Mouse (Mus musculus): ENCODE measurements at regions not wholly inside any gene's neighbourhood (a gene's known extent, or its start where the extent isn't known, plus 50 kb on each side); places are given as distances from the start of the nearest gene placed in this dataset.

DNA sequence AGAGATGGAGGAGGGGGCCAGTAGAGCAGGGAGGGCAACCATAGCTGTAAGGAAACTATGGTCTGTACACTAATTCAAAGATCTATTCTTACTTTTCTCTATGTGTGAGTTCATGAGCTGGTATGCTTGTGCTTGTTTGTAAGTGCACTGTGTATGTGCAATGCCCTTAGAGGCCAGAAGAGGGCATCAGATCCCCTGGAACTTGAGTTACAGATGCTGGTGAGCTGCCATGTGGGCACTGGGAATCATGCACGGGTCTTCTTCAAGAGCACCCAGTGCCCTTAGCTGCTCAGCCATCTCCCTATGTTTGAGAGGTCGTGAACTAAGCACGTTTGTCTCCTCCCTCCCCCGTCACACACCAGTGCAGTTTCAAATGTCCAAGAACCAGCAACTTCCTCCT lies 68.9 kb downstream of the Tbx3 start:
- Histone ChIP-seq H3K27ac (no peak overlapping the region), H3K36me3 (replicated peaks) (no peaks in the 10 kb centered on the region), H3K4me3 (no peak overlapping the region), H3K9me3 (no peaks in the 10 kb centered on the region), H3K4me1 (no peaks in the 10 kb centered on the region), H3K4me2 (no peak overlapping the region), H3K27me3 (replicated peaks) (peaks cover 7% of the 10 kb centered on the region), H3K9ac (no peak overlapping the region)
- 75% methylated on average over 4 of the region's 4 CpGs for WGBS
- ATAC-seq (replicated peaks): no peak

DNA sequence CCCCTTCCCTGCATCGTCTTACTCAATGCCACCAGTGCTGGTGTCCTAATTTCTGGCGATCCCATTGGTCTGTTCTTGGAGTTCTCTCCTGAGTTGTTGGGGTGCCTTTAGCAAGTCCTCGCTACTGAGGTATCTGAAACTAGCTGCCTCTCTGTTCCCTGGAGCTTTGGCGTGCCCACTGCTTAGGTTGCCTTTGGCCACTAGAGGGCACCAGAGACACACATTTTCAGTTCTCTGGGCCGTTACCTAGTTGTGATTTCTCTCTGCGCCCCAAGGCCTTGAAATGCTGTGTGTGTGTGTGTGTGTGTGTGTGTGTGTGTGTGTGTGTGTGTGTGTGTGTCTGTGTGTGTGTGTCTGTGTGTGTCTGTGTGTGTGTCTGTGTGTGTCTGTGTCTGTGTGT lies 70.6 kb downstream of the Tbx3 start:
- 8% methylated on average over 6 of the region's 6 CpGs for WGBS

DNA sequence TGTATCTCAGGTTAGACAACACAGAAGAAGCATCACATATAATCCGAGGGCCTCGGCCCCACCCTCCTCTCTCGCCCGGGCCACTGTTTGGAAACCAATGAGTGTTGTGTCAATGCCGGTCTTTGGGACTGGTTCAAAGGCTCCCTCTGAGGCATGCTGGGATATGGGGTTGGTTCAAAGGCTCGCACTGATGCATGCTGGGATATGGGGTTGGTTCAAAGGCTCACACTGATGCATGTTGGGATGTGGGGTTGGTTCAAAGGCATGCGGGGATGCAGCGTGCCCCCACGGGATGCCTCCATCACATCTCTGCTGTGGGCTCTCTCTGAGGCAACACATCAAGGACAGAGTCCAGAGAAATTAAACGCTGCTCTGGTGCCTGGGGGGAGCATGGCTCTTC lies 73.3 kb downstream of the Tbx3 start:
- no peaks in the 10 kb centered on the region for H3K9me3 ChIP-seq
- no peak overlapping the region for H3K27ac ChIP-seq
- peaks cover 22% of the 10 kb centered on the region for H3K27me3 ChIP-seq (replicated peaks)
- H3K4me1 ChIP-seq: peaks cover 4% of the 10 kb centered on the region; the same call in 1 of the 2 replicates
- no peak overlapping the region for H3K4me3 ChIP-seq
- no peak overlapping the region for H3K4me2 ChIP-seq
- ATAC-seq (replicated peaks): no peak
- WGBS: 79% methylated on average over 10 of the region's 10 CpGs
- no peaks in the 10 kb centered on the region for H3K36me3 ChIP-seq (replicated peaks)
- no peak overlapping the region for H3K9ac ChIP-seq

More for the DNA sequence above, 70.6 kb downstream of the Tbx3 start:
- peaks cover 7% of the 10 kb centered on the region for H3K27me3 ChIP-seq (replicated peaks)
- no peak overlapping the region for H3K27ac ChIP-seq
- H3K4me2 ChIP-seq: no peak overlapping the region
- no peak overlapping the region for H3K9ac ChIP-seq
- ATAC-seq (replicated peaks): no peak
- no peaks in the 10 kb centered on the region for H3K36me3 ChIP-seq (replicated peaks)
- H3K4me1 ChIP-seq: no peaks in the 10 kb centered on the region
- no peak overlapping the region for H3K4me3 ChIP-seq
- no peaks in the 10 kb centered on the region for H3K9me3 ChIP-seq

DNA sequence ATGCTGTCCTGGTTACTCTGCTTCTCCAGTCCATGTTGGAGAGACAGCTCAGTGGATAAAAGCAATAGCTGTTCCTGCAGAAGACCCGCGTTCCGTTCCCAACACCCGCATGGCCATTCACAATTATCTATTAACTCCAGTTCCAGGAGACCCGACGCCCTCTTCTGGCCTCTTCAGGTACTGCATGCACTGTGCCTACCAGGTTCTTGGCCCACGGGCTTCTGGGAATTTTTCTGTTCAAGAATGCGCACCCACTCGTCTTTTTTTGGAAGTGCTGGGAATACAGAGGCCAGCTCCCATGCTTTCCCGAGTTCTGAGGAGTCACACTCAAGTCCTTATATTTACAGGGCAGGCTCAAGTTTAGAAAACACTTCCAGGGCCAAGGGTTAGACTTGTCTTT lies 76.6 kb downstream of the Tbx3 start:
- Histone ChIP-seq H3K27me3 (replicated peaks) (peaks cover 36% of the 10 kb centered on the region), H3K4me2 (no peak overlapping the region), H3K9me3 (no peaks in the 10 kb centered on the region), H3K27ac (no peak overlapping the region), H3K4me3 (no peak overlapping the region), H3K36me3 (replicated peaks) (no peaks in the 10 kb centered on the region), H3K9ac (no peak overlapping the region), H3K4me1 (peaks cover 6% of the 10 kb centered on the region; the same call in 1 of the 2 replicates)
- WGBS: 70% methylated on average over 10 of the region's 10 CpGs
- no peak for ATAC-seq (replicated peaks)

DNA sequence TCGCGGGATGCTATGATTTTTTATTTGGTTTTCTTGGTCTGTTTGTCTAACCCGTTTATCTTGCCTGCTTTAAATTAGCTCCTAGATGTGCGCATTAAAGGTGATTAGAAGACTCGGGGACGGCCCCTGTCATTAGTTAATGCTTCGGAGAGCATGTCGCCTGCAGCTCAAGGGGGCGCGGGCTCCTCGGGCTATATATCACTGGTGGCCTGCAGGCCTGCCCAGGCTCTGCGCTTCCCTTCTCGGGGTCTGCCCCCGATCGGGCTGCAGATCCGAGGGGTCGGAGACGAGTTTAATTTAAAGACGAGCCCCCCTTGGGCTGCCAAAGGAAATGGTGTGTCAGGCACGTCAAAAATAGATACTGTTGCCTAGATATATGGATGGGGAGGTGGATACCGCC lies 78.2 kb downstream of the Tbx3 start:
- peaks cover 6% of the 10 kb centered on the region; the same call in 1 of the 2 replicates for H3K4me1 ChIP-seq
- peaks cover 36% of the 10 kb centered on the region for H3K27me3 ChIP-seq (replicated peaks)
- H3K36me3 ChIP-seq (replicated peaks): no peaks in the 10 kb centered on the region
- no peak overlapping the region; the same call in 1 of the 2 replicates for H3K9ac ChIP-seq
- ATAC-seq (replicated peaks): no peak
- H3K4me2 ChIP-seq: peak overlapping the region; percentile 41
- H3K4me3 ChIP-seq: peak overlapping the region; percentile 13
- 1% methylated on average over 21 of the region's 21 CpGs for WGBS
- no peaks in the 10 kb centered on the region for H3K9me3 ChIP-seq
- H3K27ac ChIP-seq: no peak overlapping the region

DNA sequence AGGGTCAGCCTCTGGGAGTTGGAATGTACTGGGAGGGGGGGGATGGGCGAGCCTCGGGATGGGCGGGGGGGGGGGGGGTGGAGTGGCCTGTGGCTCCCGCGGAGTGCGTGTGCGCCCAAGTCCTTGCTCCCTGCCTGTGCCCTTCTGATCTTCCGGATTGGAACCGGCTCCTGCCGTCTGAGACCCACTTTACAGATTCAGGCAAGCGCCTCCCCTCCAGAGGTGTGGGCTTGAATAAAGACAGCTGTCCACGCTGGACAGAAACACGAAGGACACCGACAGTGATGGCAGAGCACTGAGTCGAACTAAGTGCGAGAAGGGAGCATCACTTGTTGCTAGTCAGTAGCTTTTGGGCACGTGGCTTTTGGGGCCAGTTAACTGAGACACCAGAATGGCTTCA lies 78.7 kb downstream of the Tbx3 start:
- Histone ChIP-seq H3K4me3 (no peak overlapping the region), H3K27ac (no peak overlapping the region), H3K36me3 (replicated peaks) (no peaks in the 10 kb centered on the region), H3K27me3 (replicated peaks) (peaks cover 36% of the 10 kb centered on the region), H3K9ac (no peak overlapping the region), H3K4me1 (peaks cover 6% of the 10 kb centered on the region; the same call in 1 of the 2 replicates), H3K4me2 (peak overlapping the region; percentile 41), H3K9me3 (no peaks in the 10 kb centered on the region)
- ATAC-seq (replicated peaks): no peak
- 4% methylated on average over 17 of the region's 17 CpGs for WGBS

DNA sequence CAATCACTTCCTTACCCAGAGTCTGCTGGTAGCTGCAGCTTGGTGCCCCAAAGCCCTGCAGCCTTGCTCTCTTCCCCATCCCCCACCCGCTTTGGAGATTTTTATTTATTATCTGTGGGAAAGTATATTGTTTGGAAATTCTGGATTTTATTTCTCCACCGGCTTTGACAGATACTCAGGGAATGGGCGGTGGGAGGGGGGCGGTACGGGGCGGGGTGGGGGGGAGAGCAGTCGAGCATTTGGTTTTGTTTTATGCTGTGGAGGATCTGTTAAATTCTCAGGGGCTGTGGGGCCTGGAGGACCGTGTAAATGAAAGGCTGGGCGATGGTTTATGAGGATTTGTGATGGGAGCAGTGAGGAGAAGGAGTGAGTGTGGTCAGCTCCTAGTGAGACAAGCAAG lies 76.7 kb upstream of the Tbx5 start:
- Histone ChIP-seq H3K4me1 (no peaks in the 10 kb centered on the region), H3K27me3 (replicated peaks) (peaks cover under 1% of the 10 kb centered on the region; the same call in 1 of the 2 replicates), H3K4me2 (no peak overlapping the region), H3K9me3 (no peaks in the 10 kb centered on the region), H3K9ac (no peak overlapping the region), H3K36me3 (replicated peaks) (no peaks in the 10 kb centered on the region), H3K27ac (no peak overlapping the region), H3K4me3 (no peak overlapping the region)
- 59% methylated on average over 9 of the region's 9 CpGs for WGBS
- ATAC-seq (replicated peaks): no peak

DNA sequence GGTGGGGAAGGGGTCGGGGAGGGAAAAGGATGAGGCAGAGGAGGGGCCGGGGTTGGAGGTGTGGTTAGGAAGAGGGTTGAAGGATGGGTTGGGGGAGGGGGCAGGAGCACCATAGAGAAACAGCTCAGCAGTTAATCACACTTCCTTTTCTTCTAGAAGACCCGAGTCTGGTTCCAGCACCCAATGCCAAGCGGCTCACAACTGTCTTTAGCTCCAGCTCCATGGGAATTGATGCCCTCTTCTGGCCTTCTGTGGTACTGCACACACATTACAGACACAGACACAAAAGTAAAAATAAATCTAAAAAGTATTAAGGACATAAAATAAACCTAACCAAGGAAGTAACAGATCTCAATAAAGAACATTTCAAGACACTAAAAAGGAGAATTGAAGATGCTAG lies 73.6 kb upstream of the Tbx5 start:
- Histone ChIP-seq H3K4me2 (no peak overlapping the region), H3K9me3 (no peaks in the 10 kb centered on the region), H3K27ac (no peak overlapping the region), H3K4me3 (no peak overlapping the region), H3K4me1 (no peaks in the 10 kb centered on the region), H3K9ac (no peak overlapping the region), H3K27me3 (replicated peaks) (no peaks in the 10 kb centered on the region), H3K36me3 (replicated peaks) (no peaks in the 10 kb centered on the region)
- no peak for ATAC-seq (replicated peaks)
- 71% methylated on average over 4 of the region's 4 CpGs for WGBS

DNA sequence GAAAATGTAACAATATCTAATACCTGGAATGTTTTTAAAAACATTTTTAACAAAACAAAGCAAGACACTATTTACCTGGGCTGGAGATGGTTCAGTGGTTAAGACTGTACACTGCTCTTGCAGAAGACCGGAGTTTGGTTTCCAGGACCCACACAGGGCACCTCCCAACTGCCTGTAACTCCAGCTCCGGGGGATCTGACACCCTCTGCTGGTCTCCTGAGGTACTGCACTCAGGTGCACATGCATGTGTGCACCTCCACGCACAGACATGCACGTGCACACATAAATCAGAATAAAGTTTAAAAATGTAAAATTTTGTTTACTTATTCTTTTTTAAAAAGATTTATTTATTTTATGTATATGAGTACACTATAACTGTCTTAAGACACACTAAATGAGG lies 70.4 kb upstream of the Tbx5 start:
- H3K4me2 ChIP-seq: no peak overlapping the region
- H3K27ac ChIP-seq: no peak overlapping the region
- no peak overlapping the region for H3K4me3 ChIP-seq
- no peaks in the 10 kb centered on the region for H3K9me3 ChIP-seq
- H3K27me3 ChIP-seq (replicated peaks): no peaks in the 10 kb centered on the region
- H3K9ac ChIP-seq: no peak overlapping the region
- no peak for ATAC-seq (replicated peaks)
- 82% methylated on average over 4 of the region's 4 CpGs for WGBS
- no peaks in the 10 kb centered on the region for H3K36me3 ChIP-seq (replicated peaks)
- no peaks in the 10 kb centered on the region for H3K4me1 ChIP-seq

DNA sequence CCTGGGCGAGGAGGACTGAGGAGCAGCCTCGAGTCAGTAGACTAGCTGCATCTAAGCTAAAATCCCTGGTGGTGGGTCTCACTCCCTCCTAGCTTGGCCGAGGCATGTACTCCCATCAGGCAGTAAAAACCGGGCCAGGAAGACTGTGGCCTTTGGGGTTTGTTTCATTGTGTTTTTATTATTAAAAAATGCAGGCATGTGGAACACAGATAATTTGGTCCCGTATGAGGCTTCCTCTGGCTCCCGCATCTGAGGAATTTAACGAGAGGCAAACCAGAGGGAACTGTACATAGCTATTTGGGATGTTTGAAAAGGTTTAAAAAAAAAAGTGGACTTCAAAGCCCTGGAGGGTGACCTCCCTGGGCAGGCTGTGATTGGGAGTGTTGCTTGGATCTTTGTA lies 69.1 kb upstream of the Tbx5 start:
- no peak overlapping the region for H3K27ac ChIP-seq
- no peaks in the 10 kb centered on the region for H3K4me1 ChIP-seq
- no peak overlapping the region for H3K4me3 ChIP-seq
- no peaks in the 10 kb centered on the region for H3K36me3 ChIP-seq (replicated peaks)
- H3K9me3 ChIP-seq: no peaks in the 10 kb centered on the region
- 37% methylated on average over 7 of the region's 7 CpGs for WGBS
- no peak for ATAC-seq (replicated peaks)
- no peak overlapping the region for H3K4me2 ChIP-seq
- no peak overlapping the region for H3K9ac ChIP-seq
- no peaks in the 10 kb centered on the region; the same call in 1 of the 2 replicates for H3K27me3 ChIP-seq (replicated peaks)

DNA sequence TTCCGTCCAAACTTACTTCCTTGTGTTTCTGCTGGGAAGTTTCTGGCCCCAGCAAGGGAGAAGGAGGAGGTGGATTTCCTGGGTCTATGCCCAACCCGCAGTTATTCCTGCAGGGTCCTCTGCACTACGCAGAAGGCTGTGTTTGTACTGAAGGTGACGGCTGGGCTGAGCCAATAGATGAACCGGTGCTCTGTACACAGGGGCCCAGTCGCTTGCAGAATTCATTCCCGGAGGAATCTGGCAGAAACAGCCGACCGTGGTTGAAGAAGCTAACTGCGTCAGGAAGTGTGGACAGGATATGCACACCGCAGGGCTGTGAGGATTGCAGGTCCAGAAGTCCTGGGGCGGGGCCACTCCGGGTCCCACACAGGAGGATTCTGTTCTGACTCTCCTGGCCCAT lies 66.1 kb upstream of the Tbx5 start:
- no peaks in the 10 kb centered on the region for H3K36me3 ChIP-seq (replicated peaks)
- H3K9me3 ChIP-seq: no peaks in the 10 kb centered on the region
- H3K4me2 ChIP-seq: no peak overlapping the region
- no peaks in the 10 kb centered on the region; the same call in 1 of the 2 replicates for H3K27me3 ChIP-seq (replicated peaks)
- no peak overlapping the region for H3K9ac ChIP-seq
- no peaks in the 10 kb centered on the region for H3K4me1 ChIP-seq
- H3K27ac ChIP-seq: no peak overlapping the region
- 56% methylated on average over 13 of the region's 13 CpGs for whole genome bisulfite sequencing
- no peak for ATAC-seq (replicated peaks)
- no peak overlapping the region for H3K4me3 ChIP-seq

DNA sequence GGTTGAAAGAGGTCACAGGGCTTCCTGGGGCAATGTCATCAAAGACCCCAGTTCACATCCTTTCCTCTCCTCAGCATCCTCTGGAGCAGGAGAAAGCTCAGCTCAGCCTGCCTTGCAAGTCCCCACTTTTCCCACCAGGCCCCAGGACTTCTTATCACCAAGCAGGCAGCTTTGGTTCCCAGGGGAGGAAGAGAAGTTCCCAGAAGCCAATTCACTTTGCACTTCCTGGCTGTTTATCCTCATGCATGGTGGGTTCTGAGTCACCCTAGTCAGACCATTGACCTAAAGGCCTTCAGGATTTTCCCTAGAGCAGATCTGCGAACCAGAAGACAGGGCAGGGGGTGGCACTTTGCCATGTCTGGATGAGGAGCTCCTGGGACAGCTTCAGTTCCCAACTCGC lies 61.5 kb upstream of the Tbx5 start:
- H3K27me3 ChIP-seq (replicated peaks): no peaks in the 10 kb centered on the region; the same call in 1 of the 2 replicates
- 84% methylated on average over 2 of the region's 2 CpGs for WGBS
- ATAC-seq (replicated peaks): no peak
- no peaks in the 10 kb centered on the region for H3K4me1 ChIP-seq
- H3K4me2 ChIP-seq: no peak overlapping the region
- no peak overlapping the region for H3K9ac ChIP-seq
- no peak overlapping the region for H3K27ac ChIP-seq
- H3K9me3 ChIP-seq: no peaks in the 10 kb centered on the region
- H3K4me3 ChIP-seq: no peak overlapping the region
- no peaks in the 10 kb centered on the region for H3K36me3 ChIP-seq (replicated peaks)

DNA sequence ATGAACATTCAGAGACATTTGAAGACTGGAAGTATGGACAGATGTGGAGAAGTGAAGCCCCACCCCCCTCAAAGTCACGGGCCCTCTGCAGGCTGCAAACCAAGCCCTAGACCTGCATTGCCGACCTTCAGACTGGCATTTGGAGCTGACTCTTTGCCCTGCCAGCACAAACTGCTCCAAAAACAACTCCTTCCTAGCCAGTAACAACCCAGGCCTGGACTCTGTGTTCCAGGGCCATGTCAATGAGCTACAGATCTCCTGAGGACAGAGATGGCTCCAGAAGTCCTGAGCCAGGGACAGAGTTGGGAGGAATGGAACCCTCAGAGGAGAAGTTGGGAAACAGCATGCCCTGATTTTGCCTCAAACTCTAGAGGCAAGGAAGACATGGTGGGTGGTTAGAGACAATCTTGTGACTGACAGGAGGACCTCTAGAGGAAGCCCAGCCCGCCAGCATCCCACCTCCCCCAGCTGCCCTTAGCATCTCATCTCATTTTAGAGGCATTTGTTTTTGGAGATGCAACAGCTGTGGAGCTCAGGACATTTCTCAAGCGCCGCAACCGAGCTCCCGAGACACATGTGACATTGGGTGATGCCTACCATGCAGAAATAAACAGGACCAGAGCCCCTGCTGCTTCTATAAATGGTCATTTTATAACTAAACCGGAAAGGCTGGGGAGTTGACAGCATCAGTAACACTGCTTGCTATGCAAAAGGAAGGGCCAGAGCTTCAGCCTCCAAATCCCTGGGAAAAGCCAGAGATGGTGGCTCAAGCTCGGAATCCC lies 56.2 kb upstream of the Tbx5 start:
- no peaks in the 10 kb centered on the region for H3K4me1 ChIP-seq
- 67% methylated on average over 9 of the region's 9 CpGs for WGBS
- no peaks in the 10 kb centered on the region for H3K36me3 ChIP-seq (replicated peaks)
- no peak overlapping the region for H3K27ac ChIP-seq
- H3K27me3 ChIP-seq (replicated peaks): peaks cover 6% of the 10 kb centered on the region
- H3K9ac ChIP-seq: no peak overlapping the region
- ATAC-seq (replicated peaks): no peak
- no peak overlapping the region for H3K4me3 ChIP-seq
- no peaks in the 10 kb centered on the region for H3K9me3 ChIP-seq
- no peak overlapping the region for H3K4me2 ChIP-seq

All from midbrain, embryonic 15.5 days (tissue).